Comparison of ENCODE assay signal across 19 mouse cellular contexts in the genomic region with DNA sequence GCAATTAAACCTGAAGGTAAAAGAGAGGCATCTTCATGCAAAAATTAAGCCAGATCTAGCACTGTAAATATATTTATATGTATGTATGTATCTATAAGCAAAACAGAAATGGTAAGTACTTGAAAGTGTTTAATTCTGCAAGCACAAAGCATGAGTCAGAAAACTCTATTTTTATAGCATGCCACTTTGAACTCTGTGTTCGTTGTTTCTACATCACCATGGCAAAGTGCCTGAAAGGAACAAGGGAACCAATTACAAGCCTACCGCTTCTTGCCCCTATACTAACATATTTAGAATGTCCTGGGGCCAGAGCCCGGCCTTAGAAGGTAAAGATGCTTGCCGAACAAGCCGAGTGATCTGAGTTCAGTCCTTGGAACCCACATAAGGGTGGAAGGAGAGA.
"Had no signal": no experiment of that assay in that cellular context is flagged by ENCODE, and none has a peak within 500 bp of the region (broad histone marks: within the 10 kb centered on the region; RNA-seq: fewer than 3 reads in every experiment).

No protein-coding gene starts in this region.

- H3K27me3 ChIP-seq: kidney, embryonic 15.5 days; limb, embryonic 13.5 days; liver, embryonic 12.5 days; liver, embryonic 15.5 days; megakaryocyte, embryonic 14.5 days; midbrain, embryonic 13.5 days had no signal

- H3K9me3 ChIP-seq: kidney, embryonic 15.5 days; limb, embryonic 10.5 days; limb, embryonic 13.5 days; liver, embryonic 12.5 days; liver, embryonic 15.5 days; megakaryocyte, embryonic 14.5 days; midbrain, embryonic 10.5 days; midbrain, embryonic 13.5 days had no signal

- H3K4me3 ChIP-seq: kidney, embryonic 15.5 days; limb, embryonic 10.5 days; limb, embryonic 13.5 days; liver, embryonic 12.5 days; liver, embryonic 15.5 days; megakaryocyte, embryonic 14.5 days; midbrain, embryonic 10.5 days; midbrain, embryonic 13.5 days had no signal

- DNase-seq: kidney, adult 11 months; kidney, adult 8-10 months; kidney, postnatal 10 days; kidney, postnatal 36 days; layer of hippocampus, postnatal 36 days; liver; lung, postnatal 10 days; right cerebral cortex, postnatal 4 days; thymus, postnatal 25 days had no signal

- H3K27ac ChIP-seq: limb, embryonic 10.5 days; limb, embryonic 13.5 days; liver, embryonic 12.5 days; liver, embryonic 15.5 days; midbrain, embryonic 10.5 days; midbrain, embryonic 13.5 days; stomach, postnatal 0 days had no signal

- H3K36me3 ChIP-seq: kidney, embryonic 15.5 days; limb, embryonic 10.5 days; limb, embryonic 13.5 days; liver, embryonic 12.5 days; liver, embryonic 15.5 days; midbrain, embryonic 10.5 days; midbrain, embryonic 13.5 days had no signal

- H3K9ac ChIP-seq: kidney, embryonic 15.5 days; limb, embryonic 13.5 days; liver, embryonic 12.5 days; liver, embryonic 15.5 days; midbrain, embryonic 13.5 days had no signal

- ATAC-seq: liver, embryonic 12.5 days; midbrain, embryonic 13.5 days; midbrain, embryonic 16.5 days had no signal

- H3K4me2 ChIP-seq: kidney, embryonic 15.5 days; limb, embryonic 13.5 days; liver, embryonic 12.5 days; liver, embryonic 15.5 days; midbrain, embryonic 13.5 days had no signal
